Mouse (Mus musculus): ENCODE measurements around the gene Naa38.

The Naa38 gene

DNA sequence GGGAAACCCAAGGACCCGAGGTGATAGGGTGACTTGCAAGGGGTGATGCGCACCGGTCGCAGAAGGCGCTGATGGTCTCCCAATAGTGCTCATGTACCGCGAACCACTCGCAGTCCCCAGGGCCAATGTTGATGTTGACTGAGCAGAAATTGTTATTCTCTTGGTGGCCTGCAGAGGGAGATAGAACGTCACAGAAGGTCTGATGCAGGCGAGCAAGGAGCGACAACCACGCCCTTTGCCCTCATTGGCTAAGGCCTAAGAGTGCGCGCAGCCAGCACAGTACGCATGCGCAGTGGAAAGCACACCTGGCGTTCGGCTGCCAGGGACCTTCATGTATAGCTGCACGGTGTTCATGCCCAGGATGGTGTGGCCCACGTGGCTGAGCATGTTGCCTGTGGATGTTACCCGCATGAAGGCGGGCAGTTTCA lies 5.9 kb downstream of the Naa38 start:
- peak; percentile 95 for DNase-seq (ENCODE audit: low spot score)

GRCm38 (mm10) chr11:69401987-69402386 lies 6.7 kb downstream of the Naa38 start:
- DNase-seq (ENCODE audit: low spot score), result no peak

GRCm38 (mm10) chr11:69403691-69404594 lies 8.7 kb downstream of the Naa38 start:
- no peak for DNase-seq (ENCODE audit: low spot score)

DNA sequence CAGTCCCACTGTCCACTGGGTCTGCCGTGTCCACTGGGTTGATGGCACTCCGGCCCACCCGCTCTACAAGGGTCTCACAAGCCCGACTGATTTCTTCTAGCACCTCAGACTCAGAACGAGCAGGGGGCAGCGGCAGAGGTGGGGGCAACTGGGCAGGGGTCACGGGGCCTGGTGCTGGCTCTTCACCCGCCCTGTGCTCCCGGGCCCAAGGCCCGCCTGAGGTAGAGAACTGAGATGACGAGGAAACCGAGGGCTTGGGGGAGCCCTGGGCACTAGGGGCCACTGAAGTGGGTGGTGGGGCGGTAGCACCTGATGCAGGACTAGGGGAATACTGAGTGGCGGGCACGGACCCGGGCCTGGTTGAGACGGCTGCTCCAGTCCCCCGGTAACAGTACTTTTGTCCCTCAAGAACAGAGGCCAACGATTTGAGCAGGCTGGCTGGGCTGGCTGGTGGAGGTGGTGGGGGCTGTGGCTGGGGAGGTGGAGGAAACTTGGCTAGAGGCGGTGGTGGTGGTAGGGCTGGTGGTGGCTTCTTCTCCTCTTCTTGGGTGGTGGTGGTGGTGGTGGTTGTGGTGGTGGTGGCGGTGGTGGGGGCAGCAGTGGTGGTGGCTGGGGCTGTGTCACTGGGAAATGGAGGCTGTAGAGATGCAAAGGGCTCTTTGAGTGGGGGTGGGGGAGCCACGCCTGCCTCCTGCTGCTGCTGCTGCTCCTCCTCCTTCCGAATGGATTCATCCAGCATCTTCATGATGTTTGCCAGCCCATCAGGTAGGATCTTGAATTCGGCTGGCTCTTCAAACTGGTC lies 9.5 kb downstream of the Naa38 start:
- no peak for DNase-seq (ENCODE audit: low spot score)

DNA sequence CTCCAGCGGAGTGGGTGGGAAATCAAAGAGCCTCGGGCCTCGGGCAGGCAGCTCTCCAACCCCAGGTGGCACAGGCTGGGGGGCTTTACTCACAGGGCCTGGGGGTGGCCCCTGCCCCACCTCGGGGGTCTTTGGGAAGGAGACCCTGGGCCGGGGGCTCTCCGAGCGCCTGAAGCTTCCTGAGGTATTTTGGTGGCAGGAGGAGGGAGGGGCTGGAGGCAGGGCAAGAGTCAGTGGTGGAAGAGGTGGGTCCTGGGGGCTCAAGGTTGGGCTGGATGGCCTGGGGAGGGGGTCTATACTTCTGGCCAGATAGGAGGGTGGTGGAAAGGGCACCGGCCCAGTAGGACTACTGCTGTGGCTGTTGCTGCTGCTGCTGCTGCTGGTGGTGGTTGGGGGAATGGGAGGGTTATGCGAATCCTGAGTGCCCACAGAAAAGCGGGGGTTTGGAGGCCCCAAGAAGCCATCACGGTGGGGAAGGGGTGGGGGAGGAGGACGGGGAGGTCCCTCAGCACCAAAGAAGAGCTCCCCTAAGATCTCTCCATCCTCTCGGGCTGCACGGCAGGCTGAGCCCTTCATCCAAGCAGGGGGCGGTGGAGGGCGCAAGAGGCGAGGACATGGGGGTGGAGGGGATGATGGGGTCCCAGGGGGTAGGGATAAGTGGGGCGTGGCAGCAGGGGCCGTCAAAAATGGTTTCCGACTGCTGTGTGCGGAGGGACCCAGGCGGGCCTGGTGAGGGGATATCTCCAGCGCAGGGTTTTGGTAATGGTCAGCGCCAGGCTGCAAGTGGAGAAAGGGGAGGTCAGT lies 10.3 kb downstream of the Naa38 start:
- DNase-seq (ENCODE audit: low spot score), result no peak

- DNase-seq (ENCODE audit: low spot score), result no peak
Measured at GRCm38 (mm10) chr11:69406282-69406681, 11.0 kb downstream of the Naa38 start.

- no peak for DNase-seq (ENCODE audit: low spot score)
Measured at GRCm38 (mm10) chr11:69406867-69407723, 11.8 kb downstream of the Naa38 start.

DNA sequence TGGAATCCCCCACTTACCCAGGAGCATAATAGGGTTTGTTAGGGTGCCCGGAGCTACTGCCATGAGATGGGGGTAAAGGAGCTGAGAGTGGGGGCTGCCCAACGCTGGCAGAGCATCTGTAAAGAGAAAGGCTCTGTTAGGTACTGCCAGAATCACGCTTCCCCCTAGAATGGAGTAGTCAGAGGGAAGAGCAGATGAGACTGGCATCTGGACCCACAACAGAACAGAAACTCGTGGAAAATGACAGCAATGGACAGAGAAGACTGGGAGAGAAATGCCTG lies 12.4 kb downstream of the Naa38 start:
- no peak for DNase-seq (ENCODE audit: low spot score)

GRCm38 (mm10) chr11:69408541-69409377 lies 13.5 kb downstream of the Naa38 start:
- peak; percentile 94 for DNase-seq (ENCODE audit: low spot score)

GRCm38 (mm10) chr11:69409378-69410044 lies 14.2 kb downstream of the Naa38 start:
- DNase-seq (ENCODE audit: low spot score), result peak; percentile 85

DNA sequence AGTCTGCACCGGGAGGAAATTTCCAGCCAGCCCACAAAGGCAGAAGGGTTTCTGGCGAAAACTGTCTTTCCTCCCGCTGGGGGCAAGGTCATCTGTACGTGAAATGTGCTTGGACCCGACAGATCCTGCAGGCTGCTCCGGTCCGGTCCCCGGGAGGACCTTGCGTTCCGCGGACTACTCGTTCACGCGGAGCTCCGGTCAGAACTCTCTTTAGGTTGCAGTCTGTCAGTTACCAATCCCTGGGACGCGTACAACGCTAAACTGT lies 14.7 kb downstream of the Naa38 start:
- DNase-seq (ENCODE audit: low spot score), result no peak

- DNase-seq (ENCODE audit: low spot score), result peak; percentile 86
Measured at GRCm38 (mm10) chr11:69410310-69411072, 15.2 kb downstream of the Naa38 start.

GRCm38 (mm10) chr11:69411073-69411535 lies 15.8 kb downstream of the Naa38 start:
- DNase-seq (ENCODE audit: low spot score), result peak; percentile 93

DNA sequence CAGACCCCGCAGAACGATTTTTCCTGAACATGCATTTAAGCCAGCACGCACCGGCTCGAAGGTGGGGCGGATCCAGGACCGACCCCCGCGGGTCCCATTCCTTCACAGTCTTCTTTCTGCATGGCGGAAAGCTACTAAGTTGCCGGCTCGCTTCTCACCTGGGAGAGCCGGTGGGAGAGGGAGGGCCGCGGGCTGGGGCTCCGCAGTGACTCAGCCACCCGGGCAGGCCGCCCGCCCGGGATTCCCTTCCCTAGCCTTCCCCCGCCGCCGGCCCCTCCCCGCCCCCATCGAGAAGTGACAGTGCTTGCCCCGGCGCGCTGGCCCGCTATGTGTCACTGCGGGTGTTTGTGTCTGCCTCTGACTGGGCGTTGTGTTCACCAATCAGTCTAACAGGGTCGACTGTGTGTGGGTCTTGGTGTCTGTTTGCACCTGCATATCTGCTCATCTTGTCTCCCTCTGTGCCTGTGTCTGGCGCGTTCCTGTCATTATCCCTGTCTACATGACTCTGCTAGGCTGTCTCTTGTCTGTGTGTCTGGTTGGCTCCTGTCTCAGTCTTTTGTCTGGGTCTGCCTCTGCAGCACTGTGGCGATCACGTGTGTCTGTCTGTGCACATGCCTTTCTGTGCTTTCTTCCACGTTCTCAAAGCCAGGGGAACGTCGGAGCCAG lies 16.4 kb downstream of the Naa38 start:
- DNase-seq (ENCODE audit: low spot score), result no peak

GRCm38 (mm10) chr11:69412548-69412947 lies 17.3 kb downstream of the Naa38 start:
- DNase-seq (ENCODE audit: low spot score), result no peak

- DNase-seq (ENCODE audit: low spot score), result no peak
Measured at GRCm38 (mm10) chr11:69413221-69414181, 18.2 kb downstream of the Naa38 start, which contains the start of gene Kdm6b. Gene Kdm6b, minus strand, starts transcription at chr11:69413675.

All from lung, postnatal 25 days (tissue).